Mouse (Mus musculus) frontal cortex, adult (tissue): Measurements from ENCODE around the gene Prr36.

ENCODE experiments used
- ATAC-seq: cut with Nextera tagmentation; 2 replicates; pipeline ENCODE4 v1.9.2; 2017; ENCODE audit warnings: mild to moderate bottlenecking, moderate library complexity, mixed read lengths; ENCODE audit not compliant: low TSS enrichment

The Prr36 gene

DNA sequence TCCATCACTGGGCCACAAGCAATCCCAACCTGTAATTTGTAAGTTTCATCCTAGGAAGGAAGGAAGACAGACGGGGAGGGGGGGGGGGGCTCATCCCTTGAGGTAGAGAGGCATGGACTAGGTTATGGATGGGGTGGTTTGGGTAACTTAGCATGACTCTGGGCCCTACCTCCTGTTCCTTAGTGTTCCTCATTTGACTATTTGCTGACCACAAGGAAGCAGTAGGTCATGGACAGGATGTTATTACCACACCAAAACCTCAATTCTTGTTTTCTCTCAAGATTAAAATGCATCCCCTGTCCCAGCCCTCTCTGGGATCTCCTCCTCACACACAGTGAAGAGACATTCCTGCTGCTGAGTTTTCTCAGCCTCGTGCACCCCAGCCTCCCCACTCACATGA lies 15.9 kb downstream of the Prr36 start:
- no peak for ATAC-seq

GRCm38 (mm10) chr8:4193588-4193894 lies 23.7 kb downstream of the Prr36 start:
- no peak for ATAC-seq

- peak; percentile 72 for ATAC-seq
Observed at GRCm38 (mm10) chr8:4192807-4193587, 24.3 kb downstream of the Prr36 start.

DNA sequence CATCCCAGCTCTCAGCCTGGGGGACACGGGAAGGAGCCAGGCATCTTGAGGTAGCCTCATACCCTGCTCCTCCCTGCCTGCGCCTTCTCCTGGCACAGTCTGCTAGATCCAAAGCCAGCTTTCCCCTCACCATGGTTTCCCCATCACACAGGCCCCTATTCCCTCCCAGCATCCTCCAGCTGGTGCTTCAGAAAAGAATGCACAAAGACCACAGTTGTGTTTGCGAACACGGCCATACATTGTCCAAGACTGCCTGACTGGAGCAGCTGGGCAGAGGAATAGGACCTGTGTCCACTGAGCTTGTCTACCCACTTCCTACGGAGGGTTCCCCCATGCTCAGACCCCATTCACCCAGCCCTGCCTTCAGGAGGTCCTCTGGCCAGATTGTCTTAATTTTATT lies 25.0 kb downstream of the Prr36 start:
- ATAC-seq, result peak; percentile 63

GRCm38 (mm10) chr8:4189031-4189722 lies 28.1 kb downstream of the Prr36 start:
- ATAC-seq, result peak; percentile 29; the same call in 1 of the 2 replicates

- no peak for ATAC-seq
Observed at GRCm38 (mm10) chr8:4188605-4189004, 28.7 kb downstream of the Prr36 start.

- no peak for ATAC-seq
Observed at GRCm38 (mm10) chr8:4186151-4186550, 31.1 kb downstream of the Prr36 start.

GRCm38 (mm10) chr8:4183409-4183808 lies 33.9 kb downstream of the Prr36 start:
- ATAC-seq, result no peak

DNA sequence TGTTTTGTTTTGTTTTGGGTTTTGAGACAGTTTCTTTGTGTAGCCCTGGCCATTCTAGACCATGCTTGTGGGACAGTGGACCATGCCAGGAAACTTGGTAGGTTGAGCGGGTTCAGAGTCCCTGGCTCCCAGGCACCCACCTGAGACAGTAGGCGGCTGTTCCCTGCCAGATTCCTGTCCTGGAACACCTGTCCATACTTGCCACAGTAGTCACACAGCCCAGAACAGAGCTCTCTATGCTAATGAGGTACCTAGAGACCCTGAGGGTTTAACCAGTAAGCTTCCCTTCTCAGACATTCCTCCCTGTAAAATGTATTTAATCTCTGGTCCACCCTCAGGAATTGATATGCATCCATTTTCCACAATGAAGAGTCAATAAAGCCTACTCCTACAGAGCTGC lies 43.2 kb downstream of the Prr36 start:
- ATAC-seq, result no peak

- no peak for ATAC-seq
Observed at GRCm38 (mm10) chr8:4172486-4172885, 44.8 kb downstream of the Prr36 start.

- ATAC-seq, result no peak
Observed at GRCm38 (mm10) chr8:4167918-4168317, 49.3 kb downstream of the Prr36 start.

DNA sequence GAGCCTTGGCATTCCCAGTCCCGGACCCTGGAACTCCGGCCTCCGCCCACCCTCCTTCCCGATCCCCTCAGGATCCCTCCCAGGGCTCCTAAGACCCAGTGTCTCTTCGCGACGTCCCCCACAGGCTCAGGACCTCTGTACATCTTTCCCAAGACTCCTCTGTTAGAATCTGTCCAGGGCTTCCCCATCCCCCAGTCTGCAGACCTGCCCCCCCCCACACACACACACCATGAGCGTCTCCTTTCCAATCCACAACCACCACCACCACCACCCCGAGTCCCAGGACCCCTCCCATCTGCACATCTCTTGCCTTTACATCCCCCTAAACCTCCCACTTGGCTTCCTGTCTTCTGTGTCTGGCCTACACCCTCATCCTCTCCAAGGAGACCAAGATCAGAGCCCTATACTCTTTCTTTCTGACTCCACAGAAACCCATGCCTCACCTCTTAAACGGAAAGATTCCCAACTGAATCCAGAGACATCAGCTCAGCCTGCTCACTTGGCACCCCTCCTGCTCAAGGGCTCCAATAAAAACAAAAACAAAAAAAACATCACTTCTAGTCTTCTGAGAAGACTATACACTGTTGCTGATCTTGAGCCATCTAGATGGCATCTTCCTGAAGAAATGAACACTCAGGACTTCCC lies 50.3 kb downstream of the Prr36 start:
- no peak for ATAC-seq

GRCm38 (mm10) chr8:4165852-4166751 lies 51.2 kb downstream of the Prr36 start, which contains the start of gene Evi5l:
Gene Evi5l (plus strand): TSS chr8:4166567.
- peak; percentile 94 for ATAC-seq

DNA sequence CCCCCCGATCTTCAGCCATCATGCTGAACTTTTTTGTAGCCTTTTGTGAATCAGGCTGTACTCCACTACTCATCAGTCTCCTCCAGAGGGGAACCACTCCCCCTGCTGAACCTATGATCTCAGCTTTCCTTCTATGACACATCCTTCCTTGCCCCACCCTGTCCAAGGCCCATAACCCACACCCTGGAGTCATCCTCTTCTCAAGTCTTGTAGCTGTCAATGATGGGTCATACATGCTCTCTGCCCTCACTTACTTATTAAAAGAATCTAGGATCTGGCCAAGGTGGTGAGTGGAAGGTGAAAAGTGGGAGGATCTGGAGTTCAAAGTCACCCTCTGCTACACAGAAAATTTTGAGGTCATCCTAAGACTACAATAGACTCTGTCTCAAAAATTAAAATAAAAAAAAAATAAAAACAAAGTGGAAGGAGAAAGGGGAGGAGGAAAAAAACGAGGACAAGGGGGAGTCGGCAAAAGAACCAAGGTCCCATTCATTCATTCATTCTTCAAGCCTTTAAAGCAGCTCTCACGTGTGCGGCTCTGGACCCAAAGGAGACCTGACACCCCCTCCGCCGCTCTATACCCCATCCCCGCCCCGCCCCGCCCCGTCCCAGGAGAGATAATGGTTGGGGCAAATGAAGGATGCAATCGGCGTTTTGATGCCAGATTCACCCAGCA lies 51.9 kb downstream of the Prr36 start:
- ATAC-seq, result no peak; the same call in 1 of the 2 replicates

GRCm38 (mm10) chr8:4162786-4163185 lies 54.5 kb downstream of the Prr36 start:
- ATAC-seq, result no peak
